Mouse (Mus musculus) layer of hippocampus, adult 18-20 months (tissue): Measurements from ENCODE around the gene Chst15. TPM values are rescaled to one million over a fixed set of nuclear protein-coding genes. Genes with fewer than 3 reads are reported as not detected.
A peak's percentile ranks its signal among the peaks of the same experiment; 100 is the strongest.

ENCODE experiments used
- DNase-seq, 2 experiments: peaks; one replicate each; pipeline ENCODE4 v3.0.0; 2022; ENCODE audit warnings: low spot score in 2 of 2
- total RNA-seq, 2 experiments: library from RNA; stranded (reverse); gene quantifications; 2 replicates each; pipeline ENCODE4 v1.2.3; 2021

Gene Chst15
- total RNA-seq, 2 experiments from 2014 or later = 39.3 to 45.0 TPM

DNA sequence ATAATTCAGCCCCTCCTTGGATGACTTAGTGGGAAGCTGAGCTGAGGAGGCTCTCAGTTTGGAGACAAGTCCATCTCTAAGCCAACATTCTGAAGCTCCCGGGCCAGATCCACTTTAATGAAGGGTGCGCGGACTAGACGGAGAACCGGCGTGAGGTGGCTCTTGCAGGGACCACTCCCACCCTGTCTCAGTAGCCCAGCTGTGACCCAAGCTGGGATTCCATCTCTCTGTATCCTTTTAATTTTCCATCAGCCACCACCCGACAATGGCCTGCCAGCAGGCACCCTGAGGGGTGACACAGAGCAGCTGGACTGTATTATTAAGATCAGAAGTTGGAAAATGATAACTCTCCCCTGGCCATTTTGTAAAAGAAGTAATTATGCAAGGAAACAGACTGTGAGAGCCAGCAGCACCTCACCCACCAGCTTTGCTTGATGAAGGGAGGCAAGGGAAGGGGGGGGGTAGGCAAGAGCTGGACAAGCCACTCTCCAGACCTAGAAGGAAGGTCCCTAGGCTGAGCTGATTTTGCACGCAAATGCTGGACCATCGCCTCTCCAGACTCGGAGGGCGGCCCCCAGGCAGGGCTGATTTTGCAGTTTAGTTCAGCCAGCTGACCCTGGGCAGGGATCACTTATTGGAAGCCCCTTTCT lies 20.4 kb upstream of the Chst15 start:
- DNase-seq = no peak

DNA sequence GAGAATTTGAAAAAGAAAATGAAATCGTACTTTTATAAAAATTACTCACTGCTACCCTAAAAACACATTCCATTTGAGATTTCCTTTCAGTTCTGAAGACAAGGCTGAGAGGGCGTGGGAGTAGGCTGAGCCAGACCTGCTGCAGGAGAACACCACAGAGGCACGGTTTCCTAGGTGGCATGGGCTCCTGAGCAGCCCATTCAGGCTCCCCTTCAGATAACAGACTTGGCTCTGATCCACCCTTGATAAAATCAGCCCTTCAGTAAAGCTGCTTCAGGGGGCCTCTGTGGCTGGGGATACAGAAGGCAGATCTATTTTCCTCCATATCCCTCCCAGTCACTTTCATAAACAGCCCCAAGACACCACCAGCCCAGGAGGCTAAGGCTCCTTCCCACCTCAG lies 19.8 kb upstream of the Chst15 start:
- peak in 1 of 2 experiments; percentile 35 for DNase-seq

DNA sequence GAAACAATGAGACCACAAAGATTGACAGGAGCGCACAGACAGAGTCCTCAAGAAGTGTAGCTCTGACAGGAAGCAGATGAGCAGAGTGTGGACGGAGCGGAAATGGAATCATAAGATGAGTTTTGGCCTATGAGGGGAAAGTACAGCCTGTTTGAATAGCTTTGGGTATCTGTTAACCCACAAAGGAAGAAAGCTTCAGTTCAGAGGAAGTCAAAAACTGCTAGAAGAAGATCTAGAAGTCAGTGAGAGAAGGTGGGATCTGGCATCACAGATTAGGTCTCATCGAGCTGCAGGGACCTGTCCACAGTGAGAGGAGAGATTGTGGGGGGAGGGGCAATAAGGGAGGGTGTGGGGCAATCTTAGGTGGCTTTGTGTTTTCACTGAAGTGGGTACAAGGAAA lies 18.3 kb upstream of the Chst15 start:
- no peak for DNase-seq

DNA sequence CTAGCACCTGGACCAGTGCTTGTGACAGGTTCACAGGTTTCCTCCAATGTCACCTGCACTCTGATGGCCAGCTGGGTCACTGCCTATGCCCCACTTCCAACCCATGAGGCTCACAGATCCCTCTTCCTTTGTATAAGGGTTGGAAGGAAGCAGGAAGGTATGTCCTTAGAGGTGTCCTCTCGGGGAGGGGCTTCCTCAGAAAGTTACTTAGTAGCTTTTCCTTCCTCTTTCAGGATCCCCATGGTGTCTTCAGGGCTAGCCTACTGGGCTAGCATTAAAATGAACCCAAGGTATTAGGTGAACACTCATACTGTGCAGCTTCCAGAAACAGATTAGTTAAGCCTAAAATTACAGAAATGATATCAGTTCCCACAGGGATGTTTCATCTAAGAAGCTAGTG lies 16.1 kb upstream of the Chst15 start:
- no peak for DNase-seq

DNA sequence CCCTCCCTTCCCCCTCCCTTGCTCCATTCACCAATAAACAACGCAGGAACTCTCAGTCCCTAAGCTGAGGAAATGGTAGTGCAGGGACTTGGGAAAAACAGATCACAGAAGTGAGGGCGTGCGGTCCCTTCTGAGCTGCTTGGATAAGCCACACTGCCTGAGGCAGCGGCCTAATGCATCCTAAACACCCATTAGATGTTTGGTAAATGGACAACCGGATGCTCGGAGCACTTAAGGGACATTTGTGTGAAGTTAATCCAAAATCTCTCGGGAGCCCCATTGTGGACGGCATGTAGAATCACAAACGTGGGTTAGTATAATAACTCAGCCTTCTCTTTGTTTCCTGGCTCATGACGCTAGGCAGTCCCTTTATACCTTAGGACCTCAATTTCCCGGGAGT lies 15.1 kb upstream of the Chst15 start:
- no peak for DNase-seq

DNA sequence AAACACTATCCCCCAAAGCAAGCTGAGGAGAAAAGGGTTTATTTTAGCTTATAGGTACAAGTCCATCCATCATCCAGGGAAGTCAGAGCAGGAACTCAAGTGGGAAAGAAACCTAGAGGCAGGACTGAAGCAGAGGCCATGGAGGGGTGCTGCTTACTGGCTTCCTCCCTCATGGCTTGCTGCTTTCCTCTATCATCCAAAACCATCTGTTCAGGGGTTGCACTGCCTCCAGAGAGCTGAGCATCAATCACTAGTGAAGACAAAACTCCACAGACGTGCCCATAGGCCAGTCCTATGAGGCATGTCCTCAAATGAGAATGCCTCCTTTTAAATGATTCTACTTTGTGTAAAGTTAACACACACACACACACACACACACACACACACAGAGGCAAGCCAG lies 13.2 kb upstream of the Chst15 start:
- DNase-seq = no peak

DNA sequence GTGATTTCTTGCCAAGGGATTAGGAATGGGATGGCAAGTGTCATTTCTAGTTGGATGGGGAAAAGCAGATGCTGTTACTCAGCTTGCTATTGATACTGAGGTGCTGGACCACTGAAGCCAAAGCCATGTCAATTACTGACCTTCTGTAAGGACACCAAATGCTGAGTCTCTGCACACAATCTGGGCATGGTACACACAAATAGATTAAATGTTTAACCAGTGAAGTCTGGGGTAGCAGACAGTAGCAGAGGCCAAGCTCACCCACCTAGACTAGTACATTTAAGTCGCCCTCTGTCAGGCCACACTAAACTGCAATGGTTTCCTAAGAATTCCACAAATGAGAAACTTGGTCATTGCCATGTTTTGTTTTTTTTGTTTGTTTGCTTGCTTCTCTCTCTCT lies 11.6 kb upstream of the Chst15 start:
- no peak for DNase-seq

DNA sequence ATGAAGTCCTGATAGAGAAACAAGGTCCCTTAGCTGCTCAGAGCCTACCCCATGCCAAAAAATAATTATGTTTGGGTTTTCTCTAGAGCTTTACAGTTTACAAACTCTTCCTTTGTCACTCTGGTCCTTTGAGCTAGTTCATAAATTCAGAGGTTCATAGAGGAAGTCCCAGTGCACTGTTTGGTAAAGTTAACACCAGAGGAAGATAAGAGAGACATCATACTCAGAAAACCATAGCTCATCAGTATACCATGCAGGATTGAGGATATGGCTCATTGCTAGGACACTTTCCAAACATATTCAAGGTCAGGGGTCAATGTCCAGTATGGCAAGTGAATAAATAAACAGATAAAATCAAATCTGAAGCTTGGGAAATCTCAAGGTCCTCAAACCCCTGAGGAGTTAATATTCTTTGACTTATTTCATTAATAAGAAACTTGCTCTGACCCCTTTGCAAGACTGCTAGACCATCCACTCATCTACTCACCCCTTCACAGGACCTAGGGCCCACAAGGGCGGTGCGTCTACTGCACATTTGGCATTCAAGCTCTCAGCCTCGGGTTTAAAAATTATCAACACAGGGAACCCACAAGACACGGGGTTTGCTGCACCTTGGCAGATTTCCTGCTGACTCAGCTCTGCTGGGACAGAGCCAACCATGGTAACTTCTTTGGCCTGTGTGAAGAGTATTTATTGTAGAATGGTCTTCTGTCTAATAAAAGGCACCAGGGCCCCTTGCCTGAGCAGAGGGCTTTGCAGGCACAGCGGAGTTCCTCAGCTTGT lies 8.7 kb upstream of the Chst15 start:
- peak in 1 of 2 experiments; percentile 73 for DNase-seq

DNA sequence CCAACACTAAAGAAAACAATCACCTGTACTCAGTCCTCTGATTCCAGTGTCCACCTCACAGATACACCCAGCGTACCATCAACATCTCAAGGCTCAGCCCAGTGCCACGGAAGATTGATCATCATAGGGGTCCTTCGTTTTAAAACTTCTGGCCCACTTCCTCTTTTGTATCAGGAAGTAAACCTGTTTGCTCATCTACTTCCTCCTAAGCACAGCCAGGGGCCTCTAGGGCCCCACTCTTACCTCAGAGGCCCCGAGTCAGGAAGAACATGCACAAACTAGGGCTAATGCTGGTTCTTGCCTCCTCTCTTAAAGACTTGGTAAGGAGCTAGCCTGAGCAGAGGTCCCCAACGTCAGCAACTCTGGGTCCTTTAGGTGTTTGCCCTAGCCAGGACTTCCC lies 6.4 kb upstream of the Chst15 start:
- no peak for DNase-seq

DNA sequence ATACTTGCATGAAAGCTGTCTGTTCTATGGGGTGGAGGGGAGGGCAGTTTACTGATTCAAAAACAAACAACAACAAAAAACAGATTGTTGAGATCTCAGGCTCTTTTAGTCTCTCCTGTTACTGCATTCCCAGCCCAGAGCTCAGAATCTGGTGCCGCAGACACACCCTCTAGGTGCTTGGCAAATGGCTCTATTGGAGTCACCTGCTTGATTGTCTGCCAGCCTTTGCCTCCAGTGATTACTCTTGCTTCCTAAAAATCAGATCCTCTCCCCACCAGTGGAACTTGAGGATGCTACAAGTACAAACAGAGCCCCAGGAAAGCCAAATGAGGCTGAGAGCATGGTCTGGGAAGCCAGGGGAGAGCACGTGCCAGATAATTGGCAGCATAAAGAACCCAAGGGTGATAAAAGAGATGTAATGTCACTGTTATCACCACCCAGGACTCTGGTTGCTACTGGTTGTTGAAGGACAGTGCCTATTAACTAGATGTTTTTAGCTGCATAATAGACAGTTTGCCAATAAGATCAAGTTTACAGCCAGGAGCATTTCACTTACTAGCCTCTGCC lies 4.4 kb upstream of the Chst15 start:
- no peak for DNase-seq

DNA sequence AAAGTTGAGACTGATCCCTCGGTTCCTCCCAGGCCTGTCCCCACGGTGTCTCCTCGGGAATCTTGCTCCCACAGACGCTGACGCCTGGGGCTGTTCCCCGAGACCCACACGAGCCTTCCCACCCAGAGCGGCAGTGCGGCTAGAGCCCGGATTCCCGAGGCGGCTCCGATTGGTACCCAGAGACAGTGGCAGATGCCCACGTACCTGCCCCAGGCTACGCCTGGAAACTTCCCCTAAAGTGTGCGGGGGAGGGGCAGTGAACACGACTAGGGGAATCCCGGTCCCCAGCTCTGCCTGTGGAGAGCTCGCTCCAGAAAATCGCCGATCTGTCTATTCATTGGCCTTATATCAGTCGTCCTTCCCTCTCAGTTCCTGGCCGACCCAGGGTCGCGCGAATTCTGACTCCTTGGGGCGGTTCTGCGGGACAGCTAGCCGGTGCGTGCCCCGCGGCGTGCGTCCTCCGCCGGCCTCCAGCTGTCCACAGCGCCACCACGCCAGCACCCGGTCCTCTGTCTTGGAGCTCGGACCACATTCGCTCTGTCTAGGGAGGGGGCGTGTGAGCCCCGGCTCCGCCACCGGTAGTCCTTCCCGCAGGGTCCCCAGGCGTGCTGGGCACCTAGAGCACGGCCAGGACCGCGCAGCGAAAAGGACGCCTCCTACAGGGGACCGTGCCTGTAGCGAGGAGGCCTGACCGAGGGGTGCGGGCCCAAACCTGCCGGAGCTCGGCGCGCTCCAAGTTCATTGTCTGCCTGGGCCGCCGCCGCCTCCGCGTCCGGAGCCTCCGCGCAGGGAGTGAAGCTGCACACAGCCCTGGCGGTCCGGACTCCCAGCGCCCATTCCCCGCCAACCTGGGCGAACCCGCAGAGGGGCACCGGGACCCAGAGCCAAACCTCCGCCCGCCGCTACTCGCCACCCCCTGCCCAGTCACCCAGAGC lies 660 bp downstream of the Chst15 start:
- peak; percentile 42 to 66 for DNase-seq

DNA sequence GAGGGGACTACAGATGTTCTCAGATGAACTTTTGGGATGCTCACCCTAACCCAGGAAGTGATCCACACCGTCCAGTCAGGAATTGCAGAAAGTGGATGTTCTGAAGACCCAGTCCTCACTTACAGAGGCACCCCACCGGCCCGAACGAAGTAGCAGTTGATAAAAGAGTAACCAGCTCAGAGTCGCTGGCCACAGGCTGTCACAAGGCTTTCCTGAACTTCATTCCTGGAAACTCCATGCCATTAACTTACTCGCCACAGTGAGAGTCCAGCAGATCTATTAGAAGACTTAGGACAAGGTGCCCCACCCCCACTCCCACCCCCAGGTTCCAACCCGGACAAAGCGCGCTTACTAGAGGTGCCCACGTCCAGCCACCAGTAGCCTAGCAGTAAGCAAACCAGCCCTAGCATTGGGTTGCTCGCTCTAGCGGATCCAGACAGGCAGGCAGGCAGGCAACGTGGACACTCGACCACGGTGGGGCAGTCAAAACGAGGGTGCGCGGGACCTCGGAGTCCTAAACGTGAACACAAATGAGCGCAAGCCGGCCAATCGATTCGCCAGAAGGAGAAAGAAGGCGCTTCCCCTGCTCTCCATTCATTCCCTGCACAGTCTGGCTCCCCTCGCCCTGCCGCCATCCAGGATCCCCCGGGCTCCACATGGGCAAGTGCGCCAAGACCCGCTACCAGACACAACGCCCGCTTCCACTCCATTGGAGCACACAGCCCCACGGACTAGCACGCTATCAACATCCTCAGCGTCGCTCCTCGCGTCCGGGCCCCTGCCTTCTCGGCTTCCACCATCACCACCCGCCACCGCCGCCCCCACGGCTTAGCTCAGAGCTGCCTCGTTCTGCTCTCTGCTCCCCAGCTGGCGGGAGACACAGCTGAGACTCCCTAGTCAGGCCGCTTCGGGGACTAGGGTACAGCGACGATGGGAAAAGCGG lies 1.6 kb downstream of the Chst15 start:
- DNase-seq = peak; percentile 61 to 77

DNA sequence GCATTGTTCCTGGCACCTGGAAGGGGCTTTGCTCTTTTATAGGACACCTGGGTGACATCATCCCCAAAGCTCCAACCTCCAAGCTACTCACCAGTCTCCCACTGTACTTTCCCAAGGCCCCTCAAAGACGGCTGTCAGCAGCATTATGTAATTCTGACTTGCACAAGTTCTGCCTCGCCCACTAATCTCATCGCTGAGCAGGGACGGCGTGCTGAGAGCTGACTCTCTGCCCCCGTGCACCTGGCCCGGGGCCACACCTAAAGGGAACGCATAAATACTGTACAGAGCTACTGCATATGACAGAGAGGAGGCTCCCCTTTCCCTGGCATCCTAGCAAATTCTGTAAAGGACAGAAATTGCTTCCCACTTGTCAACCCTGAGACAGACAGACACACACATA lies 4.6 kb downstream of the Chst15 start:
- DNase-seq = peak; percentile 38 to 68

DNA sequence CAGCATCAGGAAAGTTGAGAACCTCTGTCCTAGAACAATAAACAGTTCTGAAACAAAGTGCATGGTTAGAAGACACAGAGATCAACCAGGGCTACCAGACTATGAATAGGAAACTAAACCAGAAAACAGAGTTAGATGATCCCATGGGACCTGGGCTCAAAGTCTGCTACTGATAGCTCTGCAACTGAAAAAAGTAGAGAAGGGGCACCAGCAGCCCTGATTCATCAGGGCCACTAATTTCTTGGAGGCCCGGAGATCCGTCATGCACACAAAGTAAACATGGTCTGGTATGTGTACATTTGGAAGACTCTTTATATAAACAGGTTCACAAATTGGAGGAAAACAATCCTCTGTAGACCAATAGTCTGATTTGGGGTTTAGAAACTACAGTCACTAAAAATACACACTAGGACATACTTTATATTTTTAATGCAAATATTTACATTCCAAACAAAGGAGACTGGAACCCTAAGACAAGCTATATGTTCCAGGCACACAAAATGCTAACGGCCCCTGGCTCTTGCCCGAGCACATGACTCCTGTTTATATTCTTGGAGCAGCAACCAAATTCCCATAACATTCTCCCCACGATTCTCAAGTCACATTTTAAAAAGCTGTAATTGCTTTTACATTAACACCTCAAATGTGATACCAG lies 8.4 kb downstream of the Chst15 start:
- DNase-seq = no peak

DNA sequence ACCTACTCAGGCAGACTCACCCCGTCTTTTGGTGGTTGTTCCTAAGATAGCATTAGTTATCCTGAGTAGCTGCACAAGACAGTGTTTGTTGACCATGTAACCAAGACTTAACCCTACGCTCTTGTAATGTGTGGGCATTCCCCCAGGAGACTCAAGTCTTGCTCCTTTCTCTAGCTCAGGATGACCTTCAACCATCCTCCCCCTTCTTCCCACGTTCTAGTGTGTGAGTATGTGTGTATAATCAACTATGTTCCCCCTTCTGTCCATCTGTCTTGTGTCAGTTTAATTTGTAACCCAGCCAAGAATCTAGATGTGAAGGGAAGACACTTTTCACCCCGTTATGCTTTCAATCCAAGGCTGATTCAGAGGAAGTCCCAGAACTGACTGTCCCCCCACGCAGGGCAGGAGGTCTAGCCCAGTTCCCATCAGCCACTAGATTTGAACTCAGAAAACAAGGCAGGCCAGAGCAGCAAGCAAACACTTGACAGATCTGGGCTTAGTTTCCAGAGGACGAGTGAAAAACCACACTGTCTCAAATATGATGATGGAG lies 9.2 kb downstream of the Chst15 start:
- no peak for DNase-seq

DNA sequence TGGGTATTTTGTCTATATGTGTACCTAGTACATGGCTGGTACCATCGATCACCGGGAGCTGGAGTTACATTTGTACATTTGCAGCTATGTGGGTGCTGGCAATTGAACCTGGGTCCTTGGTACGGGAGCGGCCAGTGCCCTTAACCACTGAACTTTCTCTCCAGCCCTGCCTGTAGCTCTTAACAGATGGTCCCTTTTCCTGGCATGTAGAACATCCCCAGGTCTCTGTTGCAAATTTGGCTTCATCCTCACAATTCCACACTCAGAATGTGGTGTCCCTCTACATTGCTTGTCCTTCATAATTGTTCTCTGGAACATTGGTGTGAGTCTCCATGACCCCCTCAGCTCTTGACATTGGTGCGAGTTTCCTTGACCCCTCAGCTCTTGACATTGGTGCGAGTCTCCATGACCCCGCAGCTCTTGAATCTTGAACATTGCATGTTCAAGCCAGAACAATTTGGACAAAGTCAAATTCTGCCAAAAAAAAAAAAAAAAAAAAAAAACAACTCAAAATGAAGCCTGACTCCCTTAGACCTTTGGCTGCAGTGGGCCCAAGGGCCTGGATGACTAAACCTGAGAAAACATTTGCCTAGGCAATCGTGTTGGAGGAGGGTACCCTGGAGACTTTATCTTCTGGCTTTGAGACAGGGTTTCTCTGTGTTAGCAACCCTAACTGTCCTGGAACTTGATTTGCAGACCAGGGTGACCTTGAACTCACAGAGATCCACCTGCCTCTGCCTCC lies 10.2 kb downstream of the Chst15 start:
- DNase-seq = no peak

DNA sequence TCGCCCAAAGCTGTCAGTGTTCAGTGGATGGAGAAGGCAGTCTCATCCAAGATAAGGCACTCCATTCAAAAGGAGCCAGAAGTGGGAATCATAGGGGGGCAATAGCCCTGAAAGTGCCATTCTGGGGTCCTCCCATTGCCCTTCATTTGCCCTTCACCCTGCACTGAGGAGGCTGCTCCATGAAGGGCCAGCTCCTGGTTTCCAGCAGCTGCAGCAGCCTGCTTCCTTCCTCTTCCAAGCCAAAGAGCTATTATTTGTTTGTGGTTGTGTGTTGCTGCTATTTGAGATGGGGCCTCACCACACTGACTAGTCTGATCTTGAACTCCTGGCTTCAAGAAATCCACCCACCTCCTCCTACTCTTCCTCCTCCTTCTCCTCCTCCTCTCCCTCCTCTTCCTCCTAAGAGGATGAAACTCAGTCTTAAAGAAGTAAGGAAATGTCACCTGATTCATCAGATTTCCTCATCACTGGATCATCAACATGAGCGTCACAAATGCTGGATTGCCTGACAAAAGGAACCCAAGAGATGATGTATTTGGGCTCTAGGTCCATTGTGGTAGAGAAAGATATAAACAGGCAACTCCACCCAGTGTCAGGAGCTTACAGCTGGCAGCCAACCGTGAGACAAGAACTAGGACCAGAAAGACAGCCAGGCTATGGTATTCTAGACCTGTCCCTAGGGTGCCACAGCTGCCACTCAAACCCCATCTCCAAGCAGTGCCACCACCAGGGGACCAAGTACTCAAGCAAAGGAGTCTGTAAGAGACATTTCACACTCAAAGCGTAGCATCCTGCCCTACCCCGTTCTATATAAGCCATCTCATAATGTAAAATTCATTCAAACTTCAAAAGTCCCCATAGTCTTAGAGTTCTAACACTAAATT lies 11.3 kb downstream of the Chst15 start:
- no peak for DNase-seq
